Mouse (Mus musculus) embryonic fibroblast, embryonic 13.5 days (primary cell): ENCODE results near the gene Cdh23. TPM values are rescaled to one million over a fixed set of nuclear protein-coding genes. Genes with fewer than 3 reads are reported as not detected.

ENCODE experiments used
- H3K27ac ChIP-seq: 2 replicates; pipeline ENCODE4 v1.5.1; 2012; ENCODE audit warnings: low read length, control low read depth, inconsistent platforms; ENCODE audit not compliant: insufficient read depth
- H3K4me1 ChIP-seq: 2 replicates; pipeline ENCODE4 v1.6.1; 2011; ENCODE audit warnings: low read length; ENCODE audit not compliant: control insufficient read depth, insufficient read depth
- H3K4me3 ChIP-seq: 2 replicates; pipeline ENCODE4 v1.5.1; 2011; ENCODE audit warnings: mild to moderate bottlenecking, control low read depth, low read length; ENCODE audit not compliant: insufficient read depth
- CTCF ChIP-seq: IDR thresholded peaks from 2 replicates; pipeline ENCODE4 v1.5.1; 2011; ENCODE audit warnings: mild to moderate bottlenecking, control low read depth, low read length, moderate library complexity, borderline replicate concordance; ENCODE audit not compliant: insufficient read depth
- POLR2A ChIP-seq: IDR thresholded peaks from 2 replicates; pipeline ENCODE4 v1.6.1; 2011; ENCODE audit warnings: low read depth, mild to moderate bottlenecking, control low read depth, low read length, moderate library complexity
- polyA plus RNA-seq: library from polyadenylated mRNA; stranded (reverse); fragments of >200 nt; gene quantifications from 2 replicates; pipeline ENCODE4 v1.2.4, GENCODE M21; 2011; ENCODE audit warnings: low read depth; ENCODE audit not compliant: missing spikeins, insufficient read length

The Cdh23 gene
- polyA plus RNA-seq, 1 experiment = 0.86 TPM

GRCm38 (mm10) chr10:60271015-60271414 is 425.3 kb downstream of the Cdh23 start:
- no peaks in the 10 kb centered on the region; the same call in 1 of the 2 replicates for H3K4me1 ChIP-seq
- H3K27ac ChIP-seq = no peak overlapping the region
- no peak for TF ChIP-seq CTCF
- no peak for TF ChIP-seq POLR2A
- no peak overlapping the region for H3K4me3 ChIP-seq

DNA sequence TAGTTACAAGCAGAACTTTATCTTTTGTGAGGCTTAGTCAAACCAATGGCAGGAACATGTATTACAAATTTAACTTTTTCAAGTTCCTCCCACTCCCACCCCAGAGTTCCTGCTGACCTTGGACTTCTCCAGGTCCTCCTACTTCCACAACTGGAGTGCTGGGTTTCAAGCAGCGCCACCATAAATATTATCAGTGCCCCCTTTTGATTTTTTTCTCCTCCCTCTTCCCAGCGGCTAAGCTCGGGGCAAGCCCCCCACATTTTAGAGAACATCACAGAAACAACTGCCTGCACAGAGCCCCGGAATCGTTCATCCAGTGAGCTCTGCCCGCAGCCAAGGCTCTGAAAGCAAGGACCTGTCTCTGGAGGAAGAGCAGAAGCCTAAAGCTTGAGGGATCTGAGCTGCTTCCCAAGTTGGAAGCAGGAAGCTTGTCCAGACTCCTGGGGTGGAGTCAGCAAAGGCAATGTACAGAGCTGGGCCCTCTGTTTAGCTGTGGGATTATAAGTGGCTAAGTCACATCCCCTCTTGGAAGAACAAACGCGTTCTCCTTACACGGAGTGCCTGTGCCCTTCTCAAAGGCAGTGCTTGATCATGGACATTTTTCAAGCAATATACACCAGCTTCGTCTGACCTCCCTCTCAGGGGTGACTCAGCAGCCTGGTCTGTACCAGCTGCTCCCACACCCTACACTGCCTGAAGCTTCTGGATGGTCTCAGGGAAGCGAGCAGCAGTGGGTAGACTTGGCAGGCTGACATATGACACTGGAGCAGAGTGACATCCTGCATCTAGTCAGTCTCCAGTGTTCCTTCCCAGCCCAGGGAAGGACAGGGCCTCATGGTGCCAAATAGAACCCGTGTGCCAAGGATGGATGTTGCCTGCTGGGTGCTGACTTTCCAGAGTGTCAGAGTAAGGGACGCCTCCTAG is 426.9 kb downstream of the Cdh23 start:
- Histone ChIP-seq H3K4me3 (no peak overlapping the region), H3K4me1 (no peaks in the 10 kb centered on the region; the same call in 1 of the 2 replicates), H3K27ac (no peak overlapping the region)
- TF ChIP-seq POLR2A = no peak
- TF ChIP-seq CTCF = no peak

GRCm38 (mm10) chr10:60268738-60269137 is 427.6 kb downstream of the Cdh23 start:
- TF ChIP-seq CTCF (no peak), POLR2A (no peak)
- Histone ChIP-seq H3K4me3 (no peak overlapping the region), H3K27ac (no peak overlapping the region), H3K4me1 (no peaks in the 10 kb centered on the region; the same call in 1 of the 2 replicates)

DNA sequence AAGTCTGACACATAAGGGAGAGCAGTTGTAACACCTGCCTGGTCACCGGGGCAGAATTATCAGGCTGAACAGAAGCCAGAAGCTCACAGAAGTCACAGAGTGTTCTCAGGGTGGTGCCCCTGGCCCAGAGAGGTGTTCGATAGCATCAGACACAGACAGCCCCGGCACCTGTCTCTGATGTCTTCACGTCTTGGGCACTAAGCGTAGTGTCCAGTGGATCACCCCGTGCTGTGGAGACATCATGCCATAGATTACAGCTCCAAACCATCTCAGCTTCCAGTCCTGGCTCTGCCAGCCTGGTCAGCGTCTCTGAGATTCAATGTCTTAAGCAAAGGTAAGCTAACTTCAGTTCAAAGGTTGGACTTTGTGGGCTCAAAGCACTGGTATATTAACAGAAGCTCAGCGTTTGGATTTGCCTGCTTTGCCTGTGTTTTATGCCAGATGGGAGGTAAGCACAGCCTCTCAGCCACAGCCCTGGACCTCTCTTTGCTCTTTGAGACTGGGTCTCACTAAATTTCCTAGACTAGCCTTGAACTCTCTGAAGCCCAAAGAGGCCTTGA is 429.4 kb downstream of the Cdh23 start:
- H3K4me1 ChIP-seq = no peaks in the 10 kb centered on the region; the same call in 1 of the 2 replicates
- H3K4me3 ChIP-seq = no peak overlapping the region
- TF ChIP-seq CTCF = no peak
- TF ChIP-seq POLR2A = no peak
- no peak overlapping the region for H3K27ac ChIP-seq

GRCm38 (mm10) chr10:60265252-60265651 is 431.0 kb downstream of the Cdh23 start:
- Histone ChIP-seq H3K4me3 (no peak overlapping the region), H3K4me1 (no peaks in the 10 kb centered on the region; the same call in 1 of the 2 replicates), H3K27ac (no peak overlapping the region)
- TF ChIP-seq POLR2A (no peak), CTCF (no peak)

GRCm38 (mm10) chr10:60263351-60263750 is 432.9 kb downstream of the Cdh23 start:
- no peak for TF ChIP-seq POLR2A
- H3K27ac ChIP-seq = no peak overlapping the region
- H3K4me1 ChIP-seq = no peaks in the 10 kb centered on the region
- no peak overlapping the region for H3K4me3 ChIP-seq

DNA sequence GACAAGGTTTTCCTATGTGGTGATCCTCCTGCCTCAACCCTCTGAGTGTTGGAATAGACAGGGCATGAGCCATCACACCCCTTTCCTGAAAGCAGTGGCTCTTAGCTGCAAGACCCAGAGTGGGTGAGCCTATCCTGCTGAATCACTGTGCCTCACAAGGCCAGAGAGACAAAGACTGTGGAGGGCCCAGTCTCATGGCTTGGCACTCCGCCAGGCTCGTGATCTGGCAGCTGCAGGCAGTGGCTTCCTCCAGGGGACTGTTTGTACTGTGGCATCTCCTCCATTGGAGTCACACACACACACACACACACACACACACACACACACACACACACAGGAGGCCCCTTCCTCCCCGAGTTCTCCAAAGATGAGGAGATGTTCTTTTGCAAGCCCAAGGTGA is 433.9 kb downstream of the Cdh23 start:
- no peaks in the 10 kb centered on the region for H3K4me1 ChIP-seq

GRCm38 (mm10) chr10:60261530-60261929 is 434.8 kb downstream of the Cdh23 start:
- H3K27ac ChIP-seq = no peak overlapping the region
- no peaks in the 10 kb centered on the region for H3K4me1 ChIP-seq
- no peak for TF ChIP-seq CTCF
- no peak for TF ChIP-seq POLR2A
- H3K4me3 ChIP-seq = no peak overlapping the region

More for the DNA sequence above, 433.9 kb downstream of the Cdh23 start:
- Histone ChIP-seq H3K4me3 (no peak overlapping the region), H3K27ac (no peak overlapping the region)
- TF ChIP-seq POLR2A (no peak), CTCF (no peak)

DNA sequence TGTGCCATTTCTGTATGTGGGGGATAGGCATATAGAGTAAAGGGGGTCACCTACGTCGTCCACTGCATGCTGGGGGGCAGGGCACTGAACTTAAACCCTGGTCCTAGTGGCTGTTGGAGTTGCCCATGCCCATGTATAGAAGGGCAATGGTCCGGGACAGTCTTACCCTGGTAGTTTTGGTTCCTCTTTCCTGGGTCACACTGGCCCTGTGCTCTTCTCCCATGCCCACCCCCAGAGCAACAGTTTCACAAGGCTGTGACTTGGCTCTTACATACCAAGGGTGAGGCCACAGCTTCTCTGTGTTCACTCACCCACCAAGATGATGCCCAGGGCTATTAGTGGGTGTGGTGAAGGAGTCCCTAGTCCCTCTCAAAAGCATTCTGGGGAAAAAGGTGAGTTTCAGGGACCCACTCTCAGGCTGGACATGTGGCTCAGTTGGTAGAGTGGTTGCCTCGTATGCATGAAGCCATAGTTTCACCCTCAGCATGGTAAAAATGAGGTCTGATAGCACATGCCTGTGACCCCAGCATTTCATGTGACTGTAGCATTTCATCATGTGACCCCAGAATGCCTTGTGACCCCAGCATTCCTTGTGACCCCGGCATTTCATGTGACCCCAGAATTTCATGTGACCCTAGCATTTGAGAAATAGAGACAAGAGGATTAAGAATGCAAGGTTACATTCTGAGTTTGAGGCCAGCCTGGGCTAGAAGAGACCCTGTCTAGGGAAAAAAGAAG is 435.6 kb downstream of the Cdh23 start:
- H3K4me1 ChIP-seq = no peaks in the 10 kb centered on the region
- no peak overlapping the region for H3K27ac ChIP-seq
- TF ChIP-seq POLR2A (no peak), CTCF (no peak)
- H3K4me3 ChIP-seq = no peak overlapping the region

- Histone ChIP-seq H3K27ac (no peak overlapping the region), H3K4me3 (no peak overlapping the region)
- TF ChIP-seq CTCF = no peak
These were observed 438.9 kb downstream of the Cdh23 start for GRCm38 (mm10) chr10:60257261-60257825.

More at GRCm38 (mm10) chr10:60257261-60257825, 438.9 kb downstream of the Cdh23 start:
- no peaks in the 10 kb centered on the region for H3K4me1 ChIP-seq
